Mouse (Mus musculus) gastrocnemius, postnatal 36 days (tissue): ENCODE measurements around the gene Lonp2. TPM values are rescaled to one million over a fixed set of nuclear protein-coding genes. Genes with fewer than 3 reads are reported as not detected.

Experiments
- microRNA-seq, 2 experiments: library from miRNA; unstranded; fragments of <30 nt; microRNA quantifications; one replicate each; pipeline ENCODE4 v1.2.0; 2021
- total RNA-seq, 2 experiments: library from RNA; stranded (reverse); gene quantifications; 2 replicates each; pipeline ENCODE4 v1.2.3; 2021

The Lonp2 gene
- total RNA-seq, 2 experiments from 2014 or later: 46.8 to 48.9 TPM

Small RNAs within 50 kb of the gene (microRNA-seq; reads per million reads assigned to microRNA genes)
- gene Gm44348: 0 reads per million in 2 experiments

Other genes starting within 250 kb of the Lonp2 start
- under 1 TPM in 1 of 2 experiments, not detected in 1; 0.05 TPM for gene Abcc12, start 43.4 kb upstream of the Lonp2 start, total RNA-seq
- gene Gm10638, start 121.7 kb downstream of the Lonp2 start, total RNA-seq: 1 to 10 TPM; 3.9 to 7.0 TPM
- gene Siah1a, start 121.9 kb downstream of the Lonp2 start, total RNA-seq: 10 to 100 TPM in 1 of 2 experiments, 1 to 10 TPM in 1; 9.6 to 10.8 TPM